Mouse (Mus musculus) heart, adult 2 months (tissue): ENCODE data around the gene Madcam1.

Experiments
- CTCF ChIP-seq: fragments of 200-600 bp; IDR thresholded peaks from 2 replicates; pipeline ENCODE4 v1.8.1; 2022; ENCODE audit warnings: antibody characterized with exemption, mild to moderate bottlenecking, moderate library complexity
- POLR2A ChIP-seq: fragments of 200-500 bp; IDR thresholded peaks from 2 replicates; pipeline ENCODE4 v1.6.1; 2011; ENCODE audit warnings: mild to moderate bottlenecking, low read depth, low read length, control low read depth; ENCODE audit not compliant: insufficient read depth

DNA sequence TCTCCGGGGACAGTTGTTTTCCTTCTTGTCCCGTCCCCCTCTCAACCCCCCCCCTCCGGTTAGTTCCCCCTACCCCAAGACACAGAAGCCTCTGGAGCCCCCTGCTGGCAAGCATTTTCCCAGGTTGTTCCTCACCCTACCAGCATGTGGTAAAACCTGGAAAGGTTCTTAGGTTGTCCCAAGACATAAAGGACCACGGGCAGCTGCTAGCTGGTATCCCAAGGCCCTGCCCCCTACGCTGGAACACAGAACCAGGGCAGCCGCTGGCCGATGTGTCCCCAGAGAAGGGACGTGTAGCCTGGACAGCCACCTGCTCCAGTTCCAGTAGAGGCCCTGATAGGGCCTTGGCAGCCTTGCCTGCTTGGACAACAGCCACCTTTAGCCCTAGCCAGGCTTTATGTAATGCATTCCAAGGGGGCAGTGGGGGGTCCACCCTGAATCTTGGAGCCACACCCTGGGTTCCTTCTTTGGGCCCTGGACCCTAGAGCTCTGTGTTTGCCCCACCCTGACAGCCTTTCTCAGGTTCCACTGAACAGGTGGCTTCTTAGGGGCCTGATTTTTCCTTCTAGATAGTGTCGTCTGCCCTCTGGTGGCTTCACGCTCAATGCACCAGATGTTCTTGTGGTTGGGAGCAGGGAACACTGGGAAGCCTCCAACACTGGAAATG lies 18.7 kb downstream of the Madcam1 start:
- peak; percentile 56 for TF ChIP-seq CTCF
- 0 out of 2 replicates have a peak, but pooled peaks have one; percentile 36 for TF ChIP-seq POLR2A
